In genomic region chr1:51480386-51480785, GRCm38 (mm10) we compare ENCODE assay signal across 12 mouse cellular contexts. TPM values are rescaled to one million over a fixed set of nuclear protein-coding genes. Genes with fewer than 3 reads are reported as not detected.
A peak's percentile ranks its signal among the peaks of the same experiment; 100 is the strongest.
DNase-seq lines count a peak whose midpoint lies in the region; ATAC-seq lines count a peak whose summit lies in the region.
"Had no signal": no experiment of that assay in that cellular context is flagged by ENCODE, and none has a peak within 500 bp of the region (broad histone marks: within the 10 kb centered on the region; RNA-seq: fewer than 3 reads in every experiment).

No protein-coding gene starts in this region.

- H3K4me3 ChIP-seq in megakaryocyte, embryonic 14.5 days (replicated peaks): peak overlapping the region; percentile 59
- H3K4me3 ChIP-seq in midbrain, embryonic 13.5 days (replicated peaks): no peak overlapping the region
- H3K4me3 ChIP-seq: embryonic facial prominence, embryonic 12.5 days; forebrain, embryonic 13.5 days had no signal

- no peak overlapping the region for H3K27ac ChIP-seq in midbrain, embryonic 13.5 days
- H3K27ac ChIP-seq: embryonic facial prominence, embryonic 12.5 days; forebrain, embryonic 13.5 days had no signal

- H3K36me3 ChIP-seq in megakaryocyte, embryonic 14.5 days (replicated peaks; ENCODE audit: low read length): peaks cover 3% of the 10 kb centered on the region
- no peaks in the 10 kb centered on the region for H3K36me3 ChIP-seq in midbrain, embryonic 13.5 days
- H3K36me3 ChIP-seq: embryonic facial prominence, embryonic 12.5 days had no signal

- DNase-seq in adrenal gland, adult 2 months: peak; percentile 15
- DNase-seq in adrenal gland, adult (ENCODE audit: inconsistent age in 2 of 2, low spot score in 1 of 2): no peak
- DNase-seq in thymus, postnatal 36 days: peak; percentile 15 to 36
- DNase-seq in thymus, postnatal 25 days: no peak
- no peak for DNase-seq in kidney, postnatal 36 days
- no peak for DNase-seq in urinary bladder, postnatal 25 days (ENCODE audit: low spot score)
- DNase-seq: gastrocnemius, postnatal 36 days; kidney, postnatal 4 days had no signal

- H3K9ac ChIP-seq in midbrain, embryonic 13.5 days (replicated peaks): no peak overlapping the region
- H3K9ac ChIP-seq: embryonic facial prominence, embryonic 12.5 days; forebrain, embryonic 13.5 days had no signal

- H3K4me2 ChIP-seq in midbrain, embryonic 13.5 days (replicated peaks): no peak overlapping the region
- H3K4me2 ChIP-seq: embryonic facial prominence, embryonic 12.5 days; forebrain, embryonic 13.5 days had no signal

- ATAC-seq in midbrain, embryonic 13.5 days: no peak
- ATAC-seq: forebrain, embryonic 13.5 days had no signal

- no peaks in the 10 kb centered on the region for H3K27me3 ChIP-seq in megakaryocyte, embryonic 14.5 days (replicated peaks)
- peaks cover 4% of the 10 kb centered on the region; the same call in 1 of the 2 replicates for H3K27me3 ChIP-seq in midbrain, embryonic 13.5 days
- H3K27me3 ChIP-seq: embryonic facial prominence, embryonic 12.5 days had no signal

- H3K9me3 ChIP-seq in megakaryocyte, embryonic 14.5 days: no peaks in the 10 kb centered on the region
- H3K9me3 ChIP-seq in midbrain, embryonic 13.5 days: no peaks in the 10 kb centered on the region
- H3K9me3 ChIP-seq: embryonic facial prominence, embryonic 12.5 days; forebrain, embryonic 13.5 days had no signal

- peaks cover 25% of the 10 kb centered on the region for H3K4me1 ChIP-seq in megakaryocyte, embryonic 14.5 days
- H3K4me1 ChIP-seq in midbrain, embryonic 13.5 days (replicated peaks): peaks cover 8% of the 10 kb centered on the region; the same call in 1 of the 2 replicates
- H3K4me1 ChIP-seq: embryonic facial prominence, embryonic 12.5 days had no signal

RNA-seq across cellular contexts. Expression of gene Nabp1, which starts 2.2 kb away (rescaled TPM):
- 10 to 100 TPM; 51.2 to 66.1 TPM for total RNA-seq in adrenal gland, adult 2 months (2021)
- 12.9 and 17.2 TPM in 2 replicates for polyA plus RNA-seq in adrenal gland, adult 2 months (2012; rRNA removed)
- polyA plus RNA-seq in megakaryocyte, embryonic 14.5 days (2012; ENCODE audit: insufficient read depth, low replicate concordance): 1.8 and 4.4 TPM in 2 replicates
- 7.9 and 9.3 TPM in 2 replicates for polyA plus RNA-seq in midbrain, embryonic 13.5 days (2015; fragmentation: Nextera tagmentation; extraction: Ambion mirVana)

Comparison
In these comparisons a context has a peak if more than half of its experiments do, and no peak if none do; other contexts are left out.
1. DNase-seq: peak in adrenal gland, adult 2 months (single experiment) and thymus, postnatal 36 days (2 of 2); none in adrenal gland, adult (0 of 2), thymus, postnatal 25 days (single experiment), kidney, postnatal 36 days (0 of 2) and urinary bladder, postnatal 25 days (single experiment).